Mouse (Mus musculus): ENCODE results near the gene Abhd14b. TPM values are rescaled to one million over a fixed set of nuclear protein-coding genes. Genes with fewer than 3 reads are reported as not detected.

Abhd14b gene
- total RNA-seq, 2 experiments from 2014 or later: 11.6 to 12.2 TPM

- DNase-seq (ENCODE audit: low spot score in 2 of 2): no peak
Measured at GRCm38 (mm10) chr9:106459946-106460345, 12.7 kb downstream of the Abhd14b start.

- no peak for DNase-seq (ENCODE audit: low spot score in 2 of 2)
Measured at GRCm38 (mm10) chr9:106460401-106461025, 13.3 kb downstream of the Abhd14b start.

DNA sequence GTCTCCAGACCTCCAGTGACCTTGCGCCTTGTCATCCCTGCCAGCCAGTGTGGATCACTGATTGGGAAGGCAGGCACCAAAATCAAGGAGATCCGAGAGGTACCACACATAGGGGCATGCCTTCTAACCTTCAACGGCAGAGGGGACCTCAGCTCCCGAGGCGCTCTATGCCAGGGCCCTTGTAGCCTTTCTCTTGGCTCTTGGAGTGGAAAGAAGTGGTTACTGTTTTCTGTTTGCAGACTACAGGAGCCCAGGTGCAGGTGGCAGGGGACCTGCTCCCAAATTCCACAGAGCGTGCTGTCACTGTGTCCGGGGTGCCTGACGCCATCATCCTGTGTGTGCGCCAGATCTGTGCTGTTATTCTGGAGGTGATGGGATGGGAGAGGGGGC lies 13.8 kb downstream of the Abhd14b start:
- no peak for DNase-seq (ENCODE audit: low spot score in 2 of 2)

DNA sequence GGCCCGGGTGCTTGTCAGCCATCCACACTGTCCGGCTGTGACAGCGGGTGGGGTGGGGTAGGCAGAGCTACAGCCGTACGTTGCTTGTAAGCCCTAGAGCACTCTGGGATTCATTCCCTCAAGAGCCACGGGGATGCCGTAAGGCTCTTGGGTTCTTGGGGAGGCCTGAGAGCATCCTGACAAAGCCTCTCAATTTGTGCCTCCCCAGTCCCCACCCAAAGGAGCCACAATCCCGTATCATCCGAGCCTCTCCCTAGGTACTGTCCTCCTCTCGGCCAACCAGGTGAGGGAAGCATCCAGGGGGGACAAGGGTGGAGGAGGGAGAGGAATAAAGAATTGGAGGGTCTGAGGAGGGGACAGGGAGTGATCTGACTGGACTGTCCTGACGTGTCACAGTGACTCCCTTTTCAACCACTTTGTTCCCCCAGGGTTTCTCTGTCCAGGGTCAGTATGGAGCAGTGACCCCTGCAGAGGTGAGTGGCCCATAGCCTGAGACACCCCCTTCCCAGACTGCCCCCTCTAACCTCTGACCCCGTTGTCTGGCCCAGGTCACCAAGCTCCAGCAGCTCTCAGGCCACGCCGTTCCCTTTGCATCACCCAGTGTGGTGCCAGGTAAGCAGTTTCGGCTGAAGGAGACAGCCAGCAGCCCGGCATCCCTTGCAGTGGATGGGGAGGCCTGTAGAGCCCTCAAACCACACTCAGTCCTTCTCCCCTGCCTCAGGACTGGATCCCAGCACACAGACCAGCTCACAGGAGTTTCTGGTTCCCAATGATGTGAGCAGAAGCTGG lies 14.6 kb downstream of the Abhd14b start:
- DNase-seq (ENCODE audit: low spot score in 2 of 2): no peak

- no peak for DNase-seq (ENCODE audit: low spot score in 2 of 2)
Measured at GRCm38 (mm10) chr9:106462430-106462800, 15.2 kb downstream of the Abhd14b start.

GRCm38 (mm10) chr9:106463122-106464063 lies 16.1 kb downstream of the Abhd14b start:
- DNase-seq (ENCODE audit: low spot score in 2 of 2): no peak

- DNase-seq (ENCODE audit: low spot score in 2 of 2): peak in 1 of 2 experiments; percentile 80
Measured at GRCm38 (mm10) chr9:106464751-106465541, 17.7 kb downstream of the Abhd14b start.

DNA sequence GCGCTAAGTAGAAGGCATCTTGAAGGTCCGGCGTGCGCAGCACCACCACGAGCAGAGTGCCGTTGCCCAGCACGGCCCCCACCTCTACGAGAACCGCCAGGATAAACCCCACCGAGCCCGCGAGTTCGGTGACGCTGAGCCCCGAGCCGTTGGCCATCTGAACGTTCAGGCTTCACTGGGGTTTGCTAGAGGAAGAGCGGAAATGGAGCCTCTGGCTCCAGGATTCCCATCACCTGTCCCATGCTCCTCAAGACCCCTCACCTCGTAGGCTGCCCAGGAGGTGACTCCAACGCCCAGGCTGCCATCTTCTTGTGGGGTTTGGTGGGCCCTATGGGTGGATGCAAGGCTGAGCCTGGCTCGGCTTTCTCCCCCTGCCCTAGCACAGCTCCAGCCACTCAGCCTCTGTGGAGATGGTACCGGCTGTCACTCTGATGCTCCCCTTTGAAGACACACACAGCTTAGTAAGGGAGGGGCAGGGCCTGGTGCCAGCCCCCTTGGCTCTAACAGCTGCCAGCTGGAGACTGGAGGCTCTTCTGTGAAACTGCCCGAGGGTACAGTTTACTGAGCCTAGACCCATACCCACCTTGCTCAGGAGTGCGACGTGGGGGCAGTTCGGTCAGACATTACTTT lies 18.4 kb downstream of the Abhd14b start, which contains the start of gene Gpr62:
Gene Gpr62 (minus strand): TSS at position 368 of the 630 bp plus-strand sequence.
- DNase-seq (ENCODE audit: low spot score in 2 of 2): peak in 1 of 2 experiments; percentile 76

GRCm38 (mm10) chr9:106466721-106467120 lies 19.5 kb downstream of the Abhd14b start:
- no peak for DNase-seq (ENCODE audit: low spot score in 2 of 2)

DNA sequence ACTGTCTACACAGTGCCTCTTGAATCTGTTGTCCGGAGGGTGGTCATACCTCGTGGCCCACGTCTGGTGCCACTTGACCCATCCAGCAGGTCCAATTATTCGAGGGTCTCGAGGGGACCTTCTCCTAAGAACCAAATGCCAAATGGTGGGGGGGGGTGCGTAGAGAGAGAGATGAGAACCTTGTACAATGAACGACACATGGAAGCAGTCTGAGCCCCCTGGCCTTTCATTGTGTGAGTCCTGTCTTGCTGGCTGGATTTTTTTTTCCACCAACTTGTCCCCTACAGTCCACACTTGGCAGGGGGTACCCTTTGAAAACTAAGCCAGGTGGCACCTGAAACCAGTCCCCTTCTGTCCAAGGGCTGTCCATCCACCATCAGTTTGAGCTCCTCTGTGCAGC lies 20.5 kb downstream of the Abhd14b start:
- DNase-seq (ENCODE audit: low spot score in 2 of 2): no peak

DNA sequence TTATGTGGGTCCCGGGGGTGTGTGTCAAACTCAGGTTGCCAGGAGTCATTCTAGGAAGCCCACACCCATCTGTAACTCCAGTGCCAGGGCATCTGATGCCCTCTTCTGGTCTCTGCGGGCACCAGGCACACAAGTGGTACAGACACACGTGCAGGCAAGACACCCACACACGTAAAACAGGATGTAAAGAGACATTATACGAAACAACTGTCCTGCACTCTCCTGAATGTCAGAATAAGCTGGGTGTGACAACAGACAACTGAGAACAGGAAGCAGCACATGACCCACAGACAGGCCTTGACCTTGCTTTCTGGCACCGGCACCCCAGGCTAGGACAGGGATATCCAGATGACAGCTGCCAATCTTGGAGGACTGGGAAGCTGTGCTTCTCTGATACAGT lies 22.1 kb downstream of the Abhd14b start:
- no peak for DNase-seq (ENCODE audit: low spot score in 2 of 2)

DNA sequence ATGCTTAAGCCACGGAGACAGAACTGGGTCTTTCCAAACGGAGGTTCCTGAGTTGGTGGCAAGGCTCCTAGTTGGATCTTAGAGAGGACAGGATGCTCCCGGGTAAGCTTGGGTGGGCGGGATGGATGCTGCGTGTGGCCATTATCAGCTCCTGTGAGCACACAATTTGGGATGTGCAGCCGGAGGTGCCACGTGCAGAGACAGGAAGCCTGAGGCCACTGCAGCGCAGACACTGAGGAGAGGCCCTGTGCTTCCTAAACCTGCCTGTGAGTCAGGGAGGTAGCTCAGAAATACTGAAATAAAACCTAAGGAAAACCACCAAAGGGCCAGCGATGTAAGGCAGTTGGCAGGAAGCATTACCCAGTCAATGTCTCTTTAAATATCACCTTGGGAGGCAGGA lies 22.5 kb downstream of the Abhd14b start:
- DNase-seq (ENCODE audit: low spot score in 2 of 2): no peak

GRCm38 (mm10) chr9:106470991-106471750 lies 23.9 kb downstream of the Abhd14b start:
- DNase-seq (ENCODE audit: low spot score in 2 of 2): no peak

DNA sequence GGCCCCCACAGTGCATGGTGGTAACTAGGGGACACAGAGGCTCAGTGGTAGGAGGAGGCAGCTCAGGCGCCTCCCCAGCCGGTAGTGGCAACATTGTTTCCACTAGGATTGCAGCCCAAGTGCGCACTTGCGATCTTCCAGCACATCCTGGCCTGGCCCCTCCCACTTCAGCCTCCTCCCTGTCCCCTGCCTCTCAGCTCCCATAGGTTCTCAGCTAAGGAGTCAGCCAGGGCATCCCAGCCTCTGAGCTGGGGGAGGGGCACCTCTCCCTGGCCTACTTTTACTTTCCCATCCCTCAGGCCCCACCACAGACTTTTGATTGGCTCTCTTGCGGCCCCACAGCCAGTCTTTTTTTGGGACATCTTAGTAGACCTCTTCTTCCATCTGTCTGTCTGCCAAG lies 24.6 kb downstream of the Abhd14b start:
- DNase-seq (ENCODE audit: low spot score in 2 of 2): no peak

- no peak for DNase-seq (ENCODE audit: low spot score in 2 of 2)
Measured at GRCm38 (mm10) chr9:106472321-106472720, 25.1 kb downstream of the Abhd14b start.

- DNase-seq (ENCODE audit: low spot score in 2 of 2): peak in 1 of 2 experiments; percentile 1
Measured at GRCm38 (mm10) chr9:106473081-106473752, 26.0 kb downstream of the Abhd14b start.

DNA sequence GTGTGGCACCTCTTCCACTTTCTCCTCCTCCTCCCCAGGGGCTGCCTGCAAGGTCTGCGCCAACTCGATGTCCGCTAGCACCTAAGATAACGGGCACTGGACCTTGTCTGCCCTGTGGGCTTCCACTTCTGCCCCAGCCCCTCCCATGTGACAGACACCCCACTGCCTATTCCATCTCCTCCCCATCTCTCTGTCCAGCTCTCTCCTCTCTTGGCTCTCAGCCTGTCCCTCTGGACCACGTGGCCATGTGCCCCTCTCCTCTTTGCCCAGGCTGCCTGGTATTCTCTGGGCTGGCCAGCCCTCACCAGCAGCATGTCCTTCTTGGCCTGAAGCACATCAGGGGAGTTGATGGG lies 26.5 kb downstream of the Abhd14b start:
- peak in 1 of 2 experiments; percentile 6 for DNase-seq (ENCODE audit: low spot score in 2 of 2)

GRCm38 (mm10) chr9:106474456-106474855 lies 27.2 kb downstream of the Abhd14b start:
- DNase-seq (ENCODE audit: low spot score in 2 of 2): peak in 1 of 2 experiments; percentile 58

GRCm38 (mm10) chr9:106475046-106475445 lies 27.8 kb downstream of the Abhd14b start:
- no peak for DNase-seq (ENCODE audit: low spot score in 2 of 2)
